Mouse (Mus musculus) olfactory bulb, adult 2 months (tissue): ENCODE measurements at regions not wholly inside any gene's neighbourhood (a gene's known extent, or its start where the extent isn't known, plus 50 kb on each side); places are given as distances from the start of the nearest gene placed in this dataset.

Source experiments
- CTCF ChIP-seq: fragments of 200-500 bp; IDR thresholded peaks from 2 replicates; pipeline ENCODE4 v1.5.1; 2012; ENCODE audit warnings: low read depth, mild to moderate bottlenecking, low read length, moderate library complexity; ENCODE audit not compliant: insufficient read depth
- POLR2A ChIP-seq: fragments of 200-500 bp; IDR thresholded peaks from 2 replicates; pipeline ENCODE4 v1.6.1; 2012; ENCODE audit warnings: mild to moderate bottlenecking, low read depth, low read length, moderate library complexity; ENCODE audit not compliant: insufficient read depth

DNA sequence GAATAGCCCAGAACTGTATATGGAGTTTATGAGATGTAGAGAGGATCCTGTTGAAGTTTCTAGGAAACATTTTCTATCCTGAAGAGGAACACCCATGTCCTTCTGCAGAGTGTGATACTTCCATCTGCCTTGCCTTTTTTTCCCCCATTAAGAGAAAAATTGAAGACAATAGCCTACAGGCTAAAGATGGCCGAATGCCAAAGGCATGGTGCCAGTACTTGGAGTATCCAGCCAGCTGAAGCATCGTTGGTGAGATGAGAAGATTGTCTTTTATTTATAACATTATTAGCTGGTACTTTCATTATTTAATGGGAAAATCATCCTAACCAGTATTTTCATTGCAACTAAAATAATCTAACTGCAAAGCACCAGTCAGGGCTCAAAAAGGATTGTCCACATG is 1135.4 kb downstream of the Gsdmc2 start:
- TF ChIP-seq CTCF (no peak), POLR2A (no peak)
